Mouse (Mus musculus) intestine, embryonic 16.5 days (tissue): ENCODE measurements around the gene Ccdc106. TPM values are rescaled to one million over a fixed set of nuclear protein-coding genes. Genes with fewer than 3 reads are reported as not detected.
"Not testable (repeated sequence)": the region's sequence is repeated elsewhere in the genome, so short reads cannot be mapped to it uniquely, and the experiment has no call there.

ENCODE experiments used
- ATAC-seq: fragments of 200-750 bp; cut with Nextera tagmentation; 2 replicates; pipeline ENCODE4 v1.8.0; 2017; ENCODE audit warnings: moderate TSS enrichment, moderate library complexity
- H3K27ac ChIP-seq: fragments of 300-500 bp; sonication (generic); 2 replicates; pipeline ENCODE4 v1.5.1; 2014; ENCODE audit warnings: mild to moderate bottlenecking, low read length
- H3K27me3 ChIP-seq: fragments of 300-500 bp; sonication (generic); replicated peaks from 2 replicates; pipeline ENCODE4 v1.6.1; 2014; ENCODE audit warnings: low read length, control low read depth, mixed read lengths; ENCODE audit not compliant: control insufficient read depth, insufficient read depth
- H3K36me3 ChIP-seq: fragments of 300-500 bp; sonication (generic); 2 replicates; pipeline ENCODE4 v1.6.1; 2014; ENCODE audit warnings: low read length, control low read depth; ENCODE audit not compliant: control insufficient read depth, insufficient read depth
- H3K4me1 ChIP-seq: fragments of 300-500 bp; sonication (generic); 2 replicates; pipeline ENCODE4 v1.6.1; 2014; ENCODE audit warnings: low read length, control low read depth, mixed read lengths; ENCODE audit not compliant: control insufficient read depth, insufficient read depth
- H3K4me2 ChIP-seq: fragments of 300-500 bp; sonication (generic); 2 replicates; pipeline ENCODE4 v1.6.1; 2014; ENCODE audit warnings: low read depth, low read length, control low read depth
- H3K4me3 ChIP-seq: fragments of 300-500 bp; sonication (generic); 2 replicates; pipeline ENCODE4 v1.5.1; 2014; ENCODE audit warnings: mild to moderate bottlenecking, low read length
- H3K9ac ChIP-seq: fragments of 300-500 bp; sonication (generic); 2 replicates; pipeline ENCODE4 v1.6.1; 2014; ENCODE audit warnings: low read depth, low read length
- H3K9me3 ChIP-seq: fragments of 300-500 bp; sonication (generic); 2 replicates; pipeline ENCODE4 v1.6.1; 2016; ENCODE audit warnings: low read length, control low read depth; ENCODE audit not compliant: control insufficient read depth
- WGBS: fragments of 180-500 bp; shearing (Covaris S2); extraction: QIAGEN DNeasy Blood & Tissue Kit; methylation state at CpG from one replicate; pipeline ENCODE4 v1.1.7; 2014; 5-methylcytosine and 5-hydroxymethylcytosine counted together
- polyA plus RNA-seq: library from polyadenylated mRNA; unstranded; fragments of >200 nt; fragmentation: Nextera tagmentation; extraction: Ambion mirVana; gene quantifications from 2 replicates; pipeline ENCODE4 v1.2.1, GENCODE M21; 2015

Gene Ccdc106
- polyA plus RNA-seq, 1 experiment from 2014 or later, result 13.7 TPM

GRCm38 (mm10) chr7:5014251-5015117 is 5.9 kb upstream of the Ccdc106 start, which contains the start of the genes Zfp524 and Fiz1:
TSS of gene Zfp524 (plus strand) at chr7:5014415.
TSS of gene Fiz1 (minus strand) at chr7:5014697.
- peak within 1 kb of the TSS; percentile 99 for H3K27ac ChIP-seq
- no peaks in the 10 kb centered on the region for H3K27me3 ChIP-seq
- H3K4me1 ChIP-seq, result peaks cover 9% of the 10 kb centered on the region
- peaks cover 2% of the 10 kb centered on the region; the same call in 1 of the 2 replicates for H3K9me3 ChIP-seq
- WGBS, result under 1% methylated on average over 42 of the region's 42 CpGs
- peak within 1 kb of the TSS; percentile 76 for H3K4me3 ChIP-seq
- ATAC-seq, result peak; percentile 82
- peaks cover 33% of the 10 kb centered on the region for H3K36me3 ChIP-seq
- peak within 1 kb of the TSS; percentile 90 for H3K9ac ChIP-seq
- H3K4me2 ChIP-seq, result peak within 1 kb of the TSS; percentile 68

- peak; percentile 77 for ATAC-seq
These were observed 5.0 kb upstream of the Ccdc106 start, which contains the start of gene Gm44973 for GRCm38 (mm10) chr7:5015118-5016001. TSS of gene Gm44973 (plus strand) at chr7:5015496.

GRCm38 (mm10) chr7:5016057-5016456 is 4.3 kb upstream of the Ccdc106 start:
- ATAC-seq, result peak; percentile 0; the same call in 1 of the 2 replicates
- peaks cover 29% of the 10 kb centered on the region for H3K36me3 ChIP-seq
- no peaks in the 10 kb centered on the region for H3K27me3 ChIP-seq
- peak overlapping the region; percentile 76 for H3K4me3 ChIP-seq
- peak overlapping the region; percentile 68 for H3K4me2 ChIP-seq
- peaks cover 11% of the 10 kb centered on the region for H3K4me1 ChIP-seq
- 48% methylated on average over 3 of the region's 3 CpGs for WGBS
- H3K9me3 ChIP-seq, result peaks cover 2% of the 10 kb centered on the region; the same call in 1 of the 2 replicates
- peak overlapping the region; percentile 77 for H3K9ac ChIP-seq
- H3K27ac ChIP-seq, result peak overlapping the region; percentile 98

More at GRCm38 (mm10) chr7:5015118-5016001, 5.0 kb upstream of the Ccdc106 start, which contains the start of gene Gm44973:
- Histone ChIP-seq H3K4me3 (peak within 1 kb of the TSS; percentile 76), H3K36me3 (peaks cover 32% of the 10 kb centered on the region), H3K9ac (peak within 1 kb of the TSS; percentile 90), H3K4me1 (peaks cover 10% of the 10 kb centered on the region), H3K9me3 (peaks cover 2% of the 10 kb centered on the region; the same call in 1 of the 2 replicates), H3K27ac (peak within 1 kb of the TSS; percentile 99), H3K4me2 (peak within 1 kb of the TSS; percentile 68), H3K27me3 (no peaks in the 10 kb centered on the region)
- 2% methylated on average over 74 of the region's 76 CpGs for WGBS

- Histone ChIP-seq H3K27ac (no peak overlapping the region; the same call in 1 of the 2 replicates), H3K27me3 (no peaks in the 10 kb centered on the region), H3K4me2 (no peak overlapping the region), H3K9me3 (peaks cover 2% of the 10 kb centered on the region; the same call in 1 of the 2 replicates), H3K9ac (no peak overlapping the region), H3K4me3 (no peak overlapping the region), H3K36me3 (peaks cover 23% of the 10 kb centered on the region), H3K4me1 (peaks cover 18% of the 10 kb centered on the region)
- 96% methylated on average over 2 of the region's 2 CpGs for WGBS
- ATAC-seq, result no peak
These were observed 3.4 kb upstream of the Ccdc106 start for GRCm38 (mm10) chr7:5016920-5017319.

DNA sequence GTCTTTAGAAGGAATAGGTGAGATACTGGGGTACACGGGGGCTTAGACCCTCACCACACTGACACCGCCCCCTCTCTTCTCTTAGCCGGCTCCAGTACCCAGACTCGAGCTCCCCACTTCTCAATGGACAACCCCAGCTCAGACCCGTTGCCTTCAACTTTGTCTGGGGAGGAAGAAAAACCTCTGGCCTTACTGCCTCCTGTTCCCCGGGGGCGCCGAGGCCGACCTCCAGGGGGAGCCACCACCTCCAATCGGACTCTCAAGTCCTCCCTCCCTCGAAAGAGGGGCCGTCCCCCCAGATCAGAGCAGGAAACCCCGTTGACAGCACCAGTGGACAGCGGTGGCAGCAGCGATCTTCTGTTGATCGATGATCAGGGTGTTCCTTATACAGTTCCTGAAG is 3.0 kb upstream of the Ccdc106 start:
- no peak for ATAC-seq
- H3K4me3 ChIP-seq, result no peak overlapping the region
- WGBS, result 91% methylated on average over 16 of the region's 16 CpGs
- peaks cover 21% of the 10 kb centered on the region for H3K36me3 ChIP-seq
- no peak overlapping the region for H3K27ac ChIP-seq
- H3K9me3 ChIP-seq, result peaks cover 2% of the 10 kb centered on the region; the same call in 1 of the 2 replicates
- peaks cover 18% of the 10 kb centered on the region for H3K4me1 ChIP-seq
- no peak overlapping the region for H3K9ac ChIP-seq
- H3K4me2 ChIP-seq, result no peak overlapping the region
- H3K27me3 ChIP-seq, result no peaks in the 10 kb centered on the region

- no peak overlapping the region for H3K27ac ChIP-seq
- no peak overlapping the region for H3K4me2 ChIP-seq
- H3K27me3 ChIP-seq, result no peaks in the 10 kb centered on the region
- H3K9ac ChIP-seq, result no peak overlapping the region
- WGBS, result 97% methylated on average over 21 of the region's 21 CpGs
- no peak for ATAC-seq
- peaks cover 18% of the 10 kb centered on the region for H3K4me1 ChIP-seq
- no peak overlapping the region for H3K4me3 ChIP-seq
- peaks cover 16% of the 10 kb centered on the region for H3K36me3 ChIP-seq
- H3K9me3 ChIP-seq, result peaks cover 2% of the 10 kb centered on the region; the same call in 1 of the 2 replicates
These were observed 2.4 kb upstream of the Ccdc106 start for GRCm38 (mm10) chr7:5017931-5018330.

DNA sequence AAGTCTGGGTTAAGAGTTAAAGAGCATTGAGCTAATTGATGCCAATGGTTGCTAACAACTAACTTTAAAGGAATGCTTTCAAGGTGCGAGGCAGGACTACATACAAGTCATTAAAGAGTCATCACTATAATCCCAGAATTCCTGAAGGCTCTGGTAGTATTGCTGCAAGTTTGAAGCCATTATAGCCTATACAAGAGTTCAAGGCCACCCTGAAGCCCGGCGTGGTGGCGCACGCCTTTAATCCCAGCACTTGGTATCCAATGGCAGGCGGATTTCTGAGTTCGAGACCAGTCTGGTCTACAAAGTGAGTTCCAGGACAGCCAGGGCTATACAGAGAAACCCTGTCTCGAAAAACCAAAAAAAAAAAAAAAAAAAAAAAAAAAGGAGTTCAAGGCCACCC is 777 bp upstream of the Ccdc106 start:
- not testable (repeated sequence) for H3K27me3 ChIP-seq, H3K9me3 ChIP-seq, ATAC-seq
- H3K36me3 ChIP-seq, result peaks cover 23% of the 10 kb centered on the region
- peak overlapping the region; percentile 86 for H3K4me3 ChIP-seq
- peak overlapping the region; percentile 95 for H3K9ac ChIP-seq
- H3K27ac ChIP-seq, result peak overlapping the region; percentile 97
- peak overlapping the region; percentile 75 for H3K4me2 ChIP-seq
- 20% methylated on average over 8 of the region's 8 CpGs for WGBS
- peaks cover 18% of the 10 kb centered on the region for H3K4me1 ChIP-seq

- ATAC-seq, result peak; percentile 1; the same call in 1 of the 2 replicates
- Histone ChIP-seq H3K36me3 (peaks cover 23% of the 10 kb centered on the region), H3K27ac (peak overlapping the region; percentile 97), H3K4me3 (peak overlapping the region; percentile 86), H3K4me2 (peak overlapping the region; percentile 75), H3K4me1 (peaks cover 18% of the 10 kb centered on the region), H3K9me3 (peaks cover 2% of the 10 kb centered on the region; the same call in 1 of the 2 replicates), H3K9ac (peak overlapping the region; percentile 95), H3K27me3 (no peaks in the 10 kb centered on the region)
- 0% methylated on average over 15 of the region's 15 CpGs for WGBS
These were observed 332 bp downstream of the Ccdc106 start for GRCm38 (mm10) chr7:5020685-5021084.
